Mouse (Mus musculus) cerebellum, adult 11 months (tissue): Measurements from ENCODE around the gene Hspa5.
A peak's percentile ranks its signal among the peaks of the same experiment; 100 is the strongest.
"Not testable (repeated sequence)": the region's sequence is repeated elsewhere in the genome, so short reads cannot be mapped to it uniquely, and the experiment has no call there.

ENCODE experiments used
- DNase-seq: peaks from one replicate; pipeline ENCODE4 v3.0.0; 2022

The Hspa5 gene

GRCm38 (mm10) chr2:34772252-34773235, 774 bp downstream of the Hspa5 start:
- no peak for DNase-seq

GRCm38 (mm10) chr2:34773673-34774072, 1.9 kb downstream of the Hspa5 start:
- no peak for DNase-seq

- DNase-seq = no peak
Observed at GRCm38 (mm10) chr2:34774493-34774892, 2.7 kb downstream of the Hspa5 start.

- DNase-seq = no peak
Observed at GRCm38 (mm10) chr2:34777237-34777868, 5.6 kb downstream of the Hspa5 start.

- no peak for DNase-seq
Observed at GRCm38 (mm10) chr2:34783064-34784020, 11.6 kb downstream of the Hspa5 start.

- no peak for DNase-seq
Observed at GRCm38 (mm10) chr2:34784085-34784484, 12.3 kb downstream of the Hspa5 start.

- no peak for DNase-seq
Observed at GRCm38 (mm10) chr2:34790282-34790681, 18.5 kb downstream of the Hspa5 start.

- DNase-seq = not testable (repeated sequence)
Observed at GRCm38 (mm10) chr2:34792543-34792942, 20.8 kb downstream of the Hspa5 start.

- no peak for DNase-seq
Observed at GRCm38 (mm10) chr2:34794511-34794910, 22.7 kb downstream of the Hspa5 start.

- DNase-seq = no peak
Observed at GRCm38 (mm10) chr2:34795426-34795825, 23.7 kb downstream of the Hspa5 start.

- peak; percentile 78 for DNase-seq
Observed at GRCm38 (mm10) chr2:34799357-34800256, 27.8 kb downstream of the Hspa5 start, which contains the start of gene Rabepk. Gene Rabepk, minus strand, starts transcription at chr2:34799912.

GRCm38 (mm10) chr2:34800371-34800770, 28.6 kb downstream of the Hspa5 start:
- no peak for DNase-seq

GRCm38 (mm10) chr2:34801516-34802482, 30.0 kb downstream of the Hspa5 start:
- DNase-seq = peak; percentile 97

GRCm38 (mm10) chr2:34802565-34803245, 30.9 kb downstream of the Hspa5 start:
- peak; percentile 43 for DNase-seq

- DNase-seq = no peak
Observed at GRCm38 (mm10) chr2:34803746-34804145, 32.0 kb downstream of the Hspa5 start.

- DNase-seq = no peak
Observed at GRCm38 (mm10) chr2:34804172-34804571, 32.4 kb downstream of the Hspa5 start.

- no peak for DNase-seq
Observed at GRCm38 (mm10) chr2:34804815-34805214, 33.0 kb downstream of the Hspa5 start.

- no peak for DNase-seq
Observed at GRCm38 (mm10) chr2:34805364-34805950, 33.7 kb downstream of the Hspa5 start.

- no peak for DNase-seq
Observed at GRCm38 (mm10) chr2:34808057-34808456, 36.3 kb downstream of the Hspa5 start.
